Mouse (Mus musculus) G1E (cell line): ENCODE measurements at regions not wholly inside any gene's neighbourhood (a gene's known extent, or its start where the extent isn't known, plus 50 kb on each side); places are given as distances from the start of the nearest gene placed in this dataset.

ENCODE experiments used
- CTCF ChIP-seq: IDR thresholded peaks from 2 replicates; pipeline ENCODE4 v1.5.1; 2012; ENCODE audit warnings: low read depth, low read length, inconsistent platforms, mixed read lengths
- GATA1 ChIP-seq: IDR thresholded peaks from 2 replicates; pipeline ENCODE4 v1.6.1; 2012; ENCODE audit warnings: borderline replicate concordance, low read length, inconsistent platforms, mixed read lengths
- POLR2AphosphoS5 ChIP-seq: IDR thresholded peaks from 2 replicates; pipeline ENCODE4 v1.6.1; 2012; ENCODE audit warnings: low read depth, low read length, inconsistent platforms; ENCODE audit not compliant: insufficient replicate concordance
- TAL1 ChIP-seq: conservative IDR thresholded peaks from 2 replicates; pipeline ENCODE4 v1.6.1; 2012; ENCODE audit warnings: low read depth, low read length, inconsistent platforms, mixed read lengths

- no peak for TF ChIP-seq TAL1
- TF ChIP-seq CTCF = no peak
- no peak for TF ChIP-seq GATA1
- no peak for TF ChIP-seq POLR2AphosphoS5
Measured at GRCm38 (mm10) chr13:44149499-44149898, 364.9 kb downstream of the Cd83 start.
